ENCODE assay signal across 23 mouse cellular contexts in genomic region chr1:138719297-138719696, GRCm38 (mm10).
DNase-seq lines count a peak whose midpoint lies in the region; ATAC-seq and TF ChIP-seq lines count a peak whose summit lies in the region.
"Had no signal": no experiment of that assay in that cellular context is flagged by ENCODE, and none has a peak within 500 bp of the region (broad histone marks: within the 10 kb centered on the region; RNA-seq: fewer than 3 reads in every experiment).

No protein-coding gene starts in this region.

- no peaks in the 10 kb centered on the region for H3K27me3 ChIP-seq in heart, postnatal 0 days (ENCODE audit: control insufficient read depth, insufficient read depth, low read length)
- no peaks in the 10 kb centered on the region for H3K27me3 ChIP-seq in heart, embryonic 12.5 days (replicated peaks)
- H3K27me3 ChIP-seq in embryonic facial prominence, embryonic 14.5 days (replicated peaks; ENCODE audit: control insufficient read depth, insufficient read depth, low read length), result no peaks in the 10 kb centered on the region
- H3K27me3 ChIP-seq in limb, embryonic 11.5 days (ENCODE audit: control insufficient read depth, insufficient read depth, low read length), result no peaks in the 10 kb centered on the region
- H3K27me3 ChIP-seq: embryonic facial prominence, embryonic 12.5 days; forebrain, embryonic 13.5 days; hindbrain, embryonic 15.5 days had no signal

- no peaks in the 10 kb centered on the region for H3K9me3 ChIP-seq in heart, postnatal 0 days (replicated peaks; ENCODE audit: control insufficient read depth, low read length)
- no peaks in the 10 kb centered on the region for H3K9me3 ChIP-seq in heart, embryonic 12.5 days (replicated peaks)
- no peaks in the 10 kb centered on the region for H3K9me3 ChIP-seq in embryonic facial prominence, embryonic 14.5 days (ENCODE audit: control insufficient read depth, low read length)
- H3K9me3 ChIP-seq in limb, embryonic 11.5 days (ENCODE audit: control insufficient read depth, low read length), result no peaks in the 10 kb centered on the region
- H3K9me3 ChIP-seq: embryonic facial prominence, embryonic 12.5 days; forebrain, embryonic 13.5 days; hindbrain, embryonic 15.5 days had no signal

- intact Hi-C loops in gastrocnemius, postnatal 36 days (cut with DNase I), result no loop called here

- no peak for TF ChIP-seq EP300 in heart, postnatal 0 days (IDR thresholded peaks at IDR 0.05; ENCODE audit: low read depth)

- no peaks in the 10 kb centered on the region for H3K4me1 ChIP-seq in heart, postnatal 0 days (ENCODE audit: control insufficient read depth, insufficient read depth)
- no peaks in the 10 kb centered on the region for H3K4me1 ChIP-seq in heart, embryonic 12.5 days (replicated peaks)
- peaks cover 9% of the 10 kb centered on the region; the same call in 1 of the 2 replicates for H3K4me1 ChIP-seq in embryonic facial prominence, embryonic 14.5 days (ENCODE audit: control insufficient read depth, insufficient read depth, low read length)
- H3K4me1 ChIP-seq in limb, embryonic 11.5 days (ENCODE audit: control insufficient read depth, insufficient read depth, low read length), result peaks cover 8% of the 10 kb centered on the region; the same call in 1 of the 2 replicates
- H3K4me1 ChIP-seq: embryonic facial prominence, embryonic 12.5 days; forebrain, embryonic 13.5 days; hindbrain, embryonic 15.5 days had no signal

- H3K4me3 ChIP-seq in heart, postnatal 0 days (ENCODE audit: low read depth, low read length), result no peak overlapping the region
- no peak overlapping the region for H3K4me3 ChIP-seq in heart, embryonic 12.5 days
- H3K4me3 ChIP-seq in embryonic facial prominence, embryonic 14.5 days (ENCODE audit: low read depth, low read length), result no peak overlapping the region
- H3K4me3 ChIP-seq in limb, embryonic 11.5 days (ENCODE audit: low read depth, low read length), result no peak overlapping the region
- H3K4me3 ChIP-seq: embryonic facial prominence, embryonic 12.5 days; forebrain, embryonic 13.5 days; heart, adult 2 months; hindbrain, embryonic 15.5 days had no signal

- no peak overlapping the region for H3K4me2 ChIP-seq in heart, postnatal 0 days (ENCODE audit: low read depth, low read length)
- no peak overlapping the region for H3K4me2 ChIP-seq in heart, embryonic 12.5 days
- no peak overlapping the region for H3K4me2 ChIP-seq in embryonic facial prominence, embryonic 14.5 days (ENCODE audit: low read depth, low read length)
- H3K4me2 ChIP-seq in limb, embryonic 11.5 days (ENCODE audit: low read depth, severe bottlenecking), result no peak overlapping the region
- H3K4me2 ChIP-seq: embryonic facial prominence, embryonic 12.5 days; forebrain, embryonic 13.5 days; heart, embryonic 11.5 days; hindbrain, embryonic 15.5 days had no signal

- no peak for TF ChIP-seq CTCF in heart, postnatal 0 days (IDR thresholded peaks at IDR 0.05; ENCODE audit: low read depth)

- no peak overlapping the region for H3K9ac ChIP-seq in heart, postnatal 0 days (replicated peaks; ENCODE audit: low read depth, low read length)
- no peak overlapping the region for H3K9ac ChIP-seq in heart, embryonic 12.5 days
- no peak overlapping the region for H3K9ac ChIP-seq in embryonic facial prominence, embryonic 14.5 days (ENCODE audit: low read depth, low read length)
- H3K9ac ChIP-seq in limb, embryonic 11.5 days (ENCODE audit: low read length), result no peak overlapping the region
- H3K9ac ChIP-seq: embryonic facial prominence, embryonic 12.5 days; forebrain, embryonic 13.5 days; forebrain, postnatal 0 days; hindbrain, embryonic 15.5 days had no signal

- no peak overlapping the region for H3K27ac ChIP-seq in heart, postnatal 0 days (ENCODE audit: low read depth)
- H3K27ac ChIP-seq in heart, embryonic 12.5 days (ENCODE audit: poor library complexity, severe bottlenecking), result no peak overlapping the region
- no peak overlapping the region for H3K27ac ChIP-seq in embryonic facial prominence, embryonic 14.5 days (replicated peaks; ENCODE audit: low read depth, low read length)
- H3K27ac ChIP-seq in limb, embryonic 11.5 days (replicated peaks; ENCODE audit: low read depth, low read length), result no peak overlapping the region
- H3K27ac ChIP-seq: embryonic facial prominence, embryonic 12.5 days; forebrain, embryonic 13.5 days; heart, adult 2 months; hindbrain, embryonic 15.5 days had no signal

- no peaks in the 10 kb centered on the region for H3K36me3 ChIP-seq in heart, postnatal 0 days (replicated peaks; ENCODE audit: control insufficient read depth, insufficient read depth, low read length)
- no peaks in the 10 kb centered on the region for H3K36me3 ChIP-seq in heart, embryonic 12.5 days
- H3K36me3 ChIP-seq in embryonic facial prominence, embryonic 14.5 days (ENCODE audit: control insufficient read depth, insufficient read depth, low read length), result no peaks in the 10 kb centered on the region
- no peaks in the 10 kb centered on the region for H3K36me3 ChIP-seq in limb, embryonic 11.5 days (ENCODE audit: control insufficient read depth, insufficient read depth, low read length)
- H3K36me3 ChIP-seq: embryonic facial prominence, embryonic 12.5 days; hindbrain, embryonic 15.5 days had no signal

- WGBS in heart, postnatal 0 days, result 26% methylated on average over 4 of the region's 4 CpGs
- 37% methylated on average over 4 of the region's 4 CpGs for WGBS in heart, embryonic 12.5 days
- 36% methylated on average over 4 of the region's 4 CpGs for WGBS in embryonic facial prominence, embryonic 14.5 days
- 23% methylated on average over 4 of the region's 4 CpGs for WGBS in limb, embryonic 11.5 days

- no peak for ATAC-seq in heart, postnatal 0 days (ENCODE audit: insufficient read depth, low read depth)
- no peak for ATAC-seq in heart, embryonic 12.5 days (ENCODE audit: insufficient number of reproducible peaks, low FRiP score)
- no peak for ATAC-seq in embryonic facial prominence, embryonic 14.5 days (ENCODE audit: low read depth)
- no peak for ATAC-seq in limb, embryonic 11.5 days (ENCODE audit: insufficient number of reproducible peaks, low FRiP score, low TSS enrichment, low read depth)
- ATAC-seq: activated CD4-positive, CD25-positive, alpha-beta regulatory T cell, adult 4 months; forebrain, embryonic 13.5 days; forebrain, postnatal 0 days; inflammation-experienced regulatory T-cells, adult 6 months; intestine, postnatal 0 days had no signal

- peak; percentile 7 for DNase-seq in heart, postnatal 0 days (ENCODE audit: low spot score)
- peak; percentile 36 for DNase-seq in embryo, embryonic 10.5 days (ENCODE audit: low spot score)
- peak; percentile 18 for DNase-seq in embryonic facial prominence, embryonic 14.5 days (ENCODE audit: low spot score)
- peak; percentile 41 for DNase-seq in limb, embryonic 11.5 days (ENCODE audit: low spot score)
- no peak for DNase-seq in gastrocnemius, postnatal 36 days
- no peak for DNase-seq in thymus, postnatal 25 days
- no peak for DNase-seq in gastrocnemius, adult 18-20 months (ENCODE audit: low spot score)
- DNase-seq: adrenal gland, adult 2 months; adrenal gland, postnatal 25 days; cerebellum, adult 2 months; cerebellum, postnatal 10 days; forebrain, postnatal 0 days; gastrocnemius, postnatal 10 days; heart, adult 2 months; heart, postnatal 36 days had no signal

Comparison
In these comparisons a context has a peak if more than half of its experiments do, and no peak if none do; other contexts are left out.
1. DNase-seq: peak in heart, postnatal 0 days (single experiment), embryo, embryonic 10.5 days (single experiment), embryonic facial prominence, embryonic 14.5 days (single experiment) and limb, embryonic 11.5 days (single experiment); none in gastrocnemius, postnatal 36 days (0 of 2), thymus, postnatal 25 days (single experiment) and gastrocnemius, adult 18-20 months (single experiment).